Mouse (Mus musculus) spleen, adult 2 months (tissue): ENCODE data around the gene 6430548M08Rik. TPM values are rescaled to one million over a fixed set of nuclear protein-coding genes. Genes with fewer than 3 reads are reported as not detected.

Source experiments
- DNase-seq, 2 experiments: peaks; one replicate each; pipeline versions ENCODE4 v3.0.0 to v3.0.0-alpha.2; 2012 to 2021; ENCODE audit warnings: low spot score in 2 of 2, low read depth in 1 of 2
- H3K27ac ChIP-seq: fragments of 200-500 bp; 2 replicates; pipeline ENCODE4 v1.5.1; 2012; ENCODE audit warnings: low read length, inconsistent platforms; ENCODE audit not compliant: insufficient read depth
- H3K27me3 ChIP-seq: fragments of 200-500 bp; 2 replicates; pipeline ENCODE4 v1.6.1; 2012; ENCODE audit warnings: mild to moderate bottlenecking, moderate library complexity, low read length, inconsistent platforms; ENCODE audit not compliant: control insufficient read depth, insufficient read depth
- H3K36me3 ChIP-seq: fragments of 200-500 bp; 2 replicates; pipeline ENCODE4 v1.6.1; 2012; ENCODE audit warnings: mild to moderate bottlenecking, low read length, inconsistent platforms; ENCODE audit not compliant: control insufficient read depth, insufficient read depth
- H3K4me1 ChIP-seq: fragments of 200-500 bp; 2 replicates; pipeline ENCODE4 v1.6.1; 2011; ENCODE audit warnings: inconsistent platforms; ENCODE audit not compliant: control insufficient read depth, insufficient read depth, insufficient read length
- H3K4me3 ChIP-seq: fragments of 200-500 bp; 2 replicates; pipeline ENCODE4 v1.5.1; 2011; ENCODE audit warnings: mild to moderate bottlenecking, inconsistent platforms; ENCODE audit not compliant: insufficient read depth, insufficient read length; ENCODE audit errors: extremely low read depth
- CTCF ChIP-seq: fragments of 200-500 bp; IDR thresholded peaks from 2 replicates; pipeline ENCODE4 v1.5.1; 2011; ENCODE audit warnings: mild to moderate bottlenecking, inconsistent platforms; ENCODE audit not compliant: insufficient read depth, insufficient read length, insufficient replicate concordance; ENCODE audit errors: extremely low read depth
- POLR2A ChIP-seq: fragments of 200-500 bp; IDR thresholded peaks from 2 replicates; pipeline ENCODE4 v1.6.1; 2011; ENCODE audit warnings: low read depth, low read length, inconsistent platforms
- WGBS: fragments of 180-500 bp; shearing (Covaris S2); methylation state at CpG from one replicate; pipeline ENCODE4 v1.1.7; 2018; 5-methylcytosine and 5-hydroxymethylcytosine counted together
- polyA plus RNA-seq: library from polyadenylated mRNA; depleted of rRNA; stranded (reverse); fragments of >200 nt; gene quantifications from 2 replicates; pipeline ENCODE4 v1.2.3, GENCODE M21; 2012

Gene 6430548M08Rik
- polyA plus RNA-seq, 1 experiment, result 20.6 TPM

- DNase-seq, result no peak
- H3K36me3 ChIP-seq, result no peaks in the 10 kb centered on the region
- H3K4me1 ChIP-seq, result peaks cover 9% of the 10 kb centered on the region; the same call in 1 of the 2 replicates
- peak overlapping the region; percentile 23; the same call in 1 of the 2 replicates for H3K27ac ChIP-seq
- H3K4me3 ChIP-seq, result no peak overlapping the region
- TF ChIP-seq POLR2A, result no peak
- TF ChIP-seq CTCF, result no peak
- WGBS, result 86% methylated on average over 9 of the region's 9 CpGs
- no peaks in the 10 kb centered on the region for H3K27me3 ChIP-seq
These were observed 10.0 kb upstream of the 6430548M08Rik start for GRCm38 (mm10) chr8:120103916-120104315.

DNA sequence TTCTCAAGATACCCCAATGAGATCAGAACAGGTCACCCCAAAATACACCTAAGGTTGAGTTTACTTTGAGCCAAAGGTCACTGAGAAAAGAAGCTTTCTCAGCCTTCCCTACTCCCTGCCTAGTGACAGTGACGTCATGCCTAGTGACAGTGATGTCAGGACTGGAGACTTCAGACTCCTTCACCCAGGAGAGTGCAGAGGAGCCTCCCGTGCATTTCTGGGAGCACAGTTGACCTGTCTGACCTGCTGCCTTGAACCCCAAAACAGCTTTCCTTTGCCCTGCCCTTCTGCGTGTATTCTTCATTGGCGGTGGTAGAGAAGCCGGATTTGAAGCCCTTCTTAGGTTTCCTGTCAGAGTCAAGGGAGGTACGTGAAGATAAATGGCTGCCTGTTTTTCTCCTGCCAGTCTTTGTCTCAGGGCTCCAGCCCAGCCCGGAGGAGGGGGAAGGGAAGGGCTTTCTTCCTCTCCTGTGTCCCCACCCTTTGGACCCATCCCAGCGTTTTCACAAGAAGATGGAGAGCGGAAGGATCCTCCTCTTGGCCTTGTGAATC, 9.2 kb upstream of the 6430548M08Rik start:
- no peak for DNase-seq
- TF ChIP-seq POLR2A, result no peak
- no peak for TF ChIP-seq CTCF
- peaks cover 12% of the 10 kb centered on the region; the same call in 1 of the 2 replicates for H3K4me1 ChIP-seq
- 33% methylated on average over 9 of the region's 9 CpGs for WGBS
- H3K27me3 ChIP-seq, result no peaks in the 10 kb centered on the region
- H3K36me3 ChIP-seq, result no peaks in the 10 kb centered on the region
- H3K27ac ChIP-seq, result peak overlapping the region; percentile 64
- no peak overlapping the region for H3K4me3 ChIP-seq

DNA sequence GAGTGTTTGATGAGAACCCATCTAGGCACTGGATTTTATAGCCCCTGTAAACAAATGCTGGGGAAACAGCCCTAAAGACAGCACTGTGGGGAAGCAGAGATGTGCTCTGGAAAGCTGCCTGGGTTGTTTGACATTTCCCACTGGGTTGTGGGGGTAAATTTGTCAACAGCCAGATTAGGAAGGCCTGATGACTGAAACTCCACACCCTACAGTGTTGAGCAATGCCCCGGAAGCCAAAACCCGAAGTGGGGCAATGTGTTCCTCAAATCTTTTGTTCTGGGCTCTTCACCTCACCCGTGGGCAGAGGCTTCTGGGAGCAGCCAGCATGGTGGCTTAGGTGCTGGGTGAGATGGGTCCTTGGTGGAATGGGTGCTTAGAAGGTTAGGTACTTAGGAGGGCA, 4.8 kb upstream of the 6430548M08Rik start:
- H3K4me1 ChIP-seq, result peaks cover 8% of the 10 kb centered on the region
- H3K27ac ChIP-seq, result peak overlapping the region; percentile 29
- TF ChIP-seq POLR2A, result no peak
- no peak for TF ChIP-seq CTCF
- peaks cover 2% of the 10 kb centered on the region; the same call in 1 of the 2 replicates for H3K27me3 ChIP-seq
- 26% methylated on average over 3 of the region's 3 CpGs for WGBS
- no peak overlapping the region for H3K4me3 ChIP-seq
- no peak for DNase-seq
- H3K36me3 ChIP-seq, result no peaks in the 10 kb centered on the region

GRCm38 (mm10) chr8:120110966-120111365, 3.0 kb upstream of the 6430548M08Rik start:
- H3K27me3 ChIP-seq, result peaks cover 7% of the 10 kb centered on the region; the same call in 1 of the 2 replicates
- no peak for DNase-seq
- H3K4me1 ChIP-seq, result peaks cover 13% of the 10 kb centered on the region
- H3K27ac ChIP-seq, result no peak overlapping the region
- WGBS, result 88% methylated on average over 4 of the region's 4 CpGs
- no peak for TF ChIP-seq CTCF
- TF ChIP-seq POLR2A, result no peak
- H3K36me3 ChIP-seq, result no peaks in the 10 kb centered on the region
- no peak overlapping the region for H3K4me3 ChIP-seq

DNA sequence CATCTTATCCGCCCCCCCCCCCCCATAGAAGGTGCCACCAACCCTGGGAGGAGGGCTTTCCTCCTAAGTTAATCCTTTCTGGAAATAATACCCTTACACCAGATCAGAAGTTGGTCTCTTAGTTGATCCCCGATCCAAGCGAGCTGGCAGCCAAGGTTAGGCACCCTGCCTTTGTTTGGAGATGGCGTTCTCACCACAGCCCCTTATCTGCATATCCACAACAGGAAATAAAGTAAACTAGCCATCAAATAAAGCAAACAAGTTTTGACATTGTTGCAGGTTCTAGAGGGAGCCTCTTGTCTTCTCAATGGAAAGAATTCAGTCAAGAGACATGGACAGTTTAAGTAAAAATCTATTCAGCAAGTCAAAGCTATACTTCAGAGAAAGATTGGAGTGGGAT, 2.6 kb upstream of the 6430548M08Rik start:
- H3K27ac ChIP-seq, result no peak overlapping the region
- H3K36me3 ChIP-seq, result no peaks in the 10 kb centered on the region
- H3K27me3 ChIP-seq, result peaks cover 7% of the 10 kb centered on the region; the same call in 1 of the 2 replicates
- H3K4me1 ChIP-seq, result peaks cover 13% of the 10 kb centered on the region
- TF ChIP-seq POLR2A (no peak), CTCF (no peak)
- H3K4me3 ChIP-seq, result no peak overlapping the region
- no peak for DNase-seq
- WGBS, result 89% methylated on average over 4 of the region's 4 CpGs

GRCm38 (mm10) chr8:120112535-120112934, 1.4 kb upstream of the 6430548M08Rik start:
- H3K27me3 ChIP-seq, result peaks cover 7% of the 10 kb centered on the region; the same call in 1 of the 2 replicates
- H3K27ac ChIP-seq, result peak overlapping the region; percentile 66
- TF ChIP-seq POLR2A (no peak), CTCF (no peak)
- peaks cover 13% of the 10 kb centered on the region for H3K4me1 ChIP-seq
- no peak overlapping the region for H3K4me3 ChIP-seq
- H3K36me3 ChIP-seq, result no peaks in the 10 kb centered on the region
- 32% methylated on average over 5 of the region's 5 CpGs for WGBS
- DNase-seq, result no peak

DNA sequence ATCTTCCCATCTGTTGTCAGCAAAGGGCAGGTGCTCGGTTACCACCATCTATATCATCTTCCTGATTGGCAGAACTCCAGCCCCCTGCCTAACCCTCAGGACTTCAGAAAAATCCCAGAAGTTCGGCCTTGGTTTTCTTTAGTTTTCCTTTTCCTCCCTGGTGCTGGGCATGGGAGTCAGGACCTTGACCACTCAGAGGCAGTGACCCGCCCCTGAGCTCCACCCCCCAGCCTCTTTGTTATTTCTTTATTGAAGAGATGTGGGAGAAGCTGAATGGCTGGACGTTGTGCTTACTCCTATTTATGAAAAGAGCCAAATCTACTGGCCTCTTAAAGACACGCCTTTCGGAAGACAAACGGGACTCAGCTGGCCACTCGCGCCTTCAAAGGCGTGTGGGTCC, 646 bp upstream of the 6430548M08Rik start:
- TF ChIP-seq POLR2A, result no peak
- TF ChIP-seq CTCF, result no peak
- WGBS, result 10% methylated on average over 10 of the region's 10 CpGs
- Histone ChIP-seq H3K4me1 (peaks cover 13% of the 10 kb centered on the region), H3K27ac (peak overlapping the region; percentile 66), H3K36me3 (no peaks in the 10 kb centered on the region), H3K4me3 (peak overlapping the region; percentile 59), H3K27me3 (peaks cover 7% of the 10 kb centered on the region; the same call in 1 of the 2 replicates)
- no peak for DNase-seq
